Mouse (Mus musculus): Measurements from ENCODE around the gene Zfp768. TPM values are rescaled to one million over a fixed set of nuclear protein-coding genes. Genes with fewer than 3 reads are reported as not detected.
"Not testable (repeated sequence)": the region's sequence is repeated elsewhere in the genome, so short reads cannot be mapped to it uniquely, and the experiment has no call there.

The Zfp768 gene
- polyA plus RNA-seq, 1 experiment from 2014 or later = 25.1 TPM

DNA sequence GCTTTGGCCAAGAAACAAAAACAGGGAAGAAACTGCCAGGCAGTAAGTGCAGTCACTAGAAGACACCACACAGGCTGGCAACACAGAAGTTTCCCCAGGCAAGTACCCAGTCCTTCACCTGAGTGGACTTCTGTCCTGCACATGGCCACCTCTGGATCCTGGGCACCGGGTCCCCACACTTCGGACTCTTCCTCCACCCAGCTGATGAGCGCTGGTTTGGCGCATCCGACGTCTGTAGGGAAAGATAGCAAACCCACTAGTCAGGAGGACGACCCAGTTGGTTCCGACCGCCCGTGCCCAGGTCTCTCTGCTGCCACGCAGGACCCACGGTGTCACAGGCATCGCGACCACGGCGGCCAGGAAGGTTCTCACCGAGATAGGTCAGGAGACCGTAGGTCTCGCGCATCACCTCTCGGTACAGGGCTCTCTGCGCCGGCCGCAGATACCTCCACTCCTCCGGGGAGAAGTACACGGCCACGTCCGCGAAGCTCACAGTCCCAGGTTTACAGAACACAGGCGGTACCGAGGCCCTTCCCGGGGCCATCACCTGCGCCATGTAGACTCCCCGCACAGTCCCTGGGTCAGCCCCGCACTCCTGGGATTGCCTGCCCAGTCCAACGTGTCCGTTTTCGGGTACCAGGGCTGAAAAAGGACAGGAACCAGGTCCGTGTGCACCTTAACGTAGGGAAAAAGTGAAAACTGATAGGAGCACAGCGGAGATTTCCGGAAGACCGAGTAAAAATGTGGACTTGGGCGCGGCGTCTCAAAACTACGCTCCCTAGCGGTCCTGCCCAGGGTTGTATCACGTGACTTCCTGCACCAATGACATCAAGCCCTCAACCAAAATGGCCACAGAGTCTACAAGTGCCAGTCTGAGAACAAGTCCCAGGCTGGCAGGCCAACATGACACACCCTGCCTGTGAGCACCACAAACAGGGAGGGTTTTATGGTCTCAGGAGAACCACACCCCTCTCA, 30.2 kb upstream of the Zfp768 start, which contains the start of gene Zfp747:
TSS of gene Zfp747 (minus strand) at position 780 of the 975 bp plus-strand sequence.
- WGBS = 2% methylated on average over 49 of the region's 49 CpGs
- ATAC-seq (replicated peaks; ENCODE audit: low FRiP score) = peak; percentile 96
- Histone ChIP-seq H3K9ac (peak within 1 kb of the TSS; percentile 80), H3K27ac (peak within 1 kb of the TSS; percentile 78), H3K4me2 (peak within 1 kb of the TSS; percentile 73), H3K36me3 (peaks cover 12% of the 10 kb centered on the region), H3K4me3 (replicated peaks) (peak within 1 kb of the TSS; percentile 70)
- not testable (repeated sequence) for H3K27me3 ChIP-seq; H3K9me3 ChIP-seq (replicated peaks); H3K4me1 ChIP-seq

DNA sequence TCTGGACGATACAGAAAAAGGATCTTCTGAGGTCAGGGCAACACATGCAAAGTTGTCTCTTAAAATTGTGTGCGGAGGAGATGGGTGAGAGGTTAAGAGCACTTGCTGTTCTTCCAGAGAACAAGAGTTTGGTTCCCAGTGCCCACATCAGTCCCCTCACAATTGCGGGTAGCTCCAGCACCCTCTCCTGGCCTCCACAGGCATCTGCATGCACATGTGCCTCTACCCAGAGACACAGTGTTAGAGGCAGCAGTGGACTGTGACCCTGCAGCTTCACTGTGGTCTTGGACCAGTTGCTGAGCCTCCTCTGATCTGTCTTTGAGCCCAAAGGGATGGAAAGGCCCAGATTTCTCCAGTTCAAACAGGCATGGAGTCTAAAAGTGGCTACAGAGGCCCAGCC, 26.5 kb upstream of the Zfp768 start:
- H3K9me3 ChIP-seq (replicated peaks); H3K9ac ChIP-seq; H3K4me1 ChIP-seq; H3K27ac ChIP-seq; H3K4me2 ChIP-seq; H3K27me3 ChIP-seq; H3K4me3 ChIP-seq (replicated peaks); ATAC-seq (replicated peaks; ENCODE audit: low FRiP score): not testable (repeated sequence)
- 90% methylated on average over 3 of the region's 3 CpGs for WGBS
- peaks cover 12% of the 10 kb centered on the region for H3K36me3 ChIP-seq

DNA sequence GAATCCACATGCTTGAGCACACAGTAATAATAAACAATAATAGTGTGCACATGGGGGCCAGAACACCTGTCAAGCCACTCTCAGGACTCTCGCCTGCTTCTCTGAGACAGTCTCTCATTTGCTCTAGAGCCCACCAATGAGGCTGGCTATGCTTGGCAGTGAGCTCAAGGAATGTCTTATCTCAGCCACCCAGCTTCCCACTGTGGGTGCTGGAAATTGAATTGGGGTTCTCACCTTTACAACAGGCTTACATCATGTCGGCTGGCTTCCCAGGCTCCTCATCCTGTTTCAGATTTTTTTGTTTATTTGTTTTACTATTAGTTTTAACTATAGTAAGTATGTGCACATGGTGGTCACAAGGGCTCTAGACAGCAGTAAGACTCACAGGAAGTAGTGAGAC, 25.8 kb upstream of the Zfp768 start:
- H3K9me3 ChIP-seq (replicated peaks) = no peaks in the 10 kb centered on the region
- H3K36me3 ChIP-seq = peaks cover 12% of the 10 kb centered on the region
- no peaks in the 10 kb centered on the region for H3K27me3 ChIP-seq
- H3K4me1 ChIP-seq = 0 out of 2 replicates have a peak, but pooled peaks cover 4% of the 10 kb centered on the region
- 78% methylated on average over 2 of the region's 2 CpGs for WGBS
- no peak for ATAC-seq (replicated peaks; ENCODE audit: low FRiP score)
- no peak overlapping the region for H3K9ac ChIP-seq
- H3K27ac ChIP-seq = no peak overlapping the region
- H3K4me2 ChIP-seq = no peak overlapping the region
- H3K4me3 ChIP-seq (replicated peaks) = no peak overlapping the region

DNA sequence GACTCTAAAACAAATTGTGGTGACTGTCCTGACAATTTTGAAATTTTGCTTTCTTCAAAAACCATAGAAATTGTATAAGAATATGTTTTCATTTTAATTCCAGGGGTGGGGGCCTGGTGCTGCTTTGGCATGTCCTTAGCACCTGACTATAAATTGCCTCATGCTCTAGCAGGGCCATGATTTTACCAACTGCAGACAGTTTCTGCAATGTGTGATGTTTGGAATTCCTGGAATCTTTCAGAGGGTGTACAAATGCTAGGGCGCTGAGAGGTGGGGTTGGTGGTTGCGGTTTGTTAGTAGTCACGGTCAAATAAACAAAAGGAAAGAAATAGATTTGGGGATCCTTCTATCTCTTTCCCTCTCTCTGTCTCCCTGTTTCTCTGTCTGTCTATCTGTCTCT, 20.9 kb upstream of the Zfp768 start:
- WGBS = 82% methylated on average over 3 of the region's 3 CpGs
- no peak for ATAC-seq (replicated peaks; ENCODE audit: low FRiP score)
- H3K9me3 ChIP-seq (replicated peaks) = no peaks in the 10 kb centered on the region
- no peak overlapping the region for H3K4me2 ChIP-seq
- no peaks in the 10 kb centered on the region for H3K36me3 ChIP-seq
- no peak overlapping the region for H3K27ac ChIP-seq
- H3K4me1 ChIP-seq = peaks cover 7% of the 10 kb centered on the region; the same call in 1 of the 2 replicates
- no peak overlapping the region for H3K4me3 ChIP-seq (replicated peaks)
- H3K27me3 ChIP-seq = peaks cover 22% of the 10 kb centered on the region
- H3K9ac ChIP-seq = no peak overlapping the region

DNA sequence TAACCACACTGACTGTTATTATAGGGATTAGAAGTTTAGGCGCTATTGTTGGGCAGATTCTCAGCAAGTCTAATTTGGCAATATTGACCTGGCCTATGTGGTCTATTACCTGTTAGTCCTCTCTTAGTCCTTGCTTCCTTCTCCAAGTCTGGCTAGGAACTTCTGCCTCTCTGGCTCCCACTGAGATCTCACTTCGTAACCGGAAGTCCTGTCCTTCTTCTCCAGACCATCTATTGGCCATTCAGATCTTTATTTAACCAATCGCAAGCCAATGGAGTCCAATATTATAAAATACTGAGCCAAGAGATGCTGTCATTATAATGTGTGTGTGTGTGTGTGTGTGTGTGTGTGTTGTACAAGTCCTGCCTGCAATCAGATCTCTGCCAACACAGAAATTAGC, 18.8 kb upstream of the Zfp768 start:
- H3K27ac ChIP-seq = no peak overlapping the region
- H3K9ac ChIP-seq = no peak overlapping the region
- H3K36me3 ChIP-seq = no peaks in the 10 kb centered on the region
- H3K9me3 ChIP-seq (replicated peaks) = no peaks in the 10 kb centered on the region
- no peak for ATAC-seq (replicated peaks; ENCODE audit: low FRiP score)
- H3K4me1 ChIP-seq = peaks cover 7% of the 10 kb centered on the region; the same call in 1 of the 2 replicates
- peak overlapping the region; percentile 80 for H3K4me2 ChIP-seq
- 62% methylated on average over 4 of the region's 4 CpGs for WGBS
- peak overlapping the region; percentile 43 for H3K4me3 ChIP-seq (replicated peaks)
- H3K27me3 ChIP-seq = peaks cover 39% of the 10 kb centered on the region

DNA sequence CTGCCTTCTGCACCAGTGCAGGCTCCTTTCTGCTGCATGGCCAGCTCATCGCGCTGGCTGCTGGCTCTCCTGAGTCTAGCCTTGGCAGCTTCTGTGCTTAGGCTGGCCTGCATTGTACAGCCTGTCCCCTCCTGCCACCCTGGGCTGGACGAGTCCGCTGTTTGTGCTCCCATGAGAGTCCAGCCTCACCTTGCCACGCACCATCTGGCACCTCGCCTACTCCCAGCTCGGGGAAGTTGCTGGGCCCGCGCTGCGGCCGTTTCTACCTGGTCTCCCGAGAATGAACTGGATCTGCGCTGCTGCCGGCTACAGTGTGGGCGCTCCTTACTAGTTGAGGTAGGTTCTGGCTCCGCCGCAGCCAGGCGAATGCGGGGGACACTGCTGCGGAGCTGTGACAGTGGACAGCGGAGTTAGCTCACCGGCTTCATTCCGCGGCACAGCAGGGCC, 18.1 kb upstream of the Zfp768 start:
- H3K9ac ChIP-seq = peak overlapping the region; percentile 54
- H3K27ac ChIP-seq = no peak overlapping the region
- peak overlapping the region; percentile 80 for H3K4me2 ChIP-seq
- peaks cover 7% of the 10 kb centered on the region; the same call in 1 of the 2 replicates for H3K4me1 ChIP-seq
- no peaks in the 10 kb centered on the region for H3K9me3 ChIP-seq (replicated peaks)
- H3K27me3 ChIP-seq = peaks cover 39% of the 10 kb centered on the region
- WGBS = 2% methylated on average over 24 of the region's 24 CpGs
- no peak; the same call in 1 of the 2 replicates for ATAC-seq (replicated peaks; ENCODE audit: low FRiP score)
- peak overlapping the region; percentile 43 for H3K4me3 ChIP-seq (replicated peaks)
- H3K36me3 ChIP-seq = no peaks in the 10 kb centered on the region

DNA sequence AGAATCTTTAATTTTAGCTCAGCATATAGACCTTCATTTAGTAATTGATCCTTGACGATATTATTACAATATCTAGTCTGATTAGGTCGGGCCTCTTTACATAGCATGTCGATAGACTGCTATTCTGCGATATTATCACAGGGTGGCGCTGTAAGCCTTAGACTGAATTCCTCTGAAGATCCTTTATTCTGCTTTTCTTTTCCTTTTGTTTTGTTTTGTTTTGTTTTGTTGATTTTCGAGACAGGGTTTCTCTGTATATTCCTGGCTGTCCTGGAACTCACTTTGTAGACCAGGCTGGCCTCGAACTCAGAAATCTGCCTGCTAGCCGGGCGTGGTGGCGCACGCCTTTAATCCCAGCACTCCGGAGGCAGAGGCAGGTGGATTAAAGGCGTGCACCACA, 17.0 kb upstream of the Zfp768 start:
- not testable (repeated sequence) for H3K9ac ChIP-seq; H3K9me3 ChIP-seq (replicated peaks); ATAC-seq (replicated peaks; ENCODE audit: low FRiP score); H3K27ac ChIP-seq; H3K4me1 ChIP-seq; H3K36me3 ChIP-seq
- Histone ChIP-seq H3K4me2 (peak overlapping the region; percentile 51), H3K27me3 (peaks cover 43% of the 10 kb centered on the region), H3K4me3 (replicated peaks) (0 out of 2 replicates have a peak overlapping the region, but pooled peaks have one; percentile 23)
- WGBS = 24% methylated on average over 13 of the region's 13 CpGs

DNA sequence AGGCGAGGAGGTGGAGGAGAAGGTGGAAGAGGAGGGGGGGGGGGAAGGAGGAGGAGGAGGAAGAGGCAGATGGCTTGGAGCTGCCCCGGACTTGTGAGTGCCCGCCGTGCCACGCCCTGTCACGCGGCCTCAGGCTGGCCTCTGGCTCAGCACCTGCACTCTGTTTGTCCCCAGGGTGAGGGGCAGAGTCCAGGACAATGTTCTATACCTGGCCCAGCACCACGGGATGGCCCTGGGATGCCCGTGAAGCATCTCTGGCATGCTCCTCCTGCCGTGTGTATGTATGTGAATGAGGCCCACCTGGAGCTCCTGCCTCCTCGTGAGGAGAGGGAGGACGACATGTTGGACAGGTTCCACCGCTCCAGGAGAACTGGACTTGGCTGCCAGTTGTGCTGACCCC, 16.1 kb upstream of the Zfp768 start:
- ATAC-seq (replicated peaks; ENCODE audit: low FRiP score) = no peak
- no peak overlapping the region for H3K27ac ChIP-seq
- no peak overlapping the region for H3K4me3 ChIP-seq (replicated peaks)
- no peak overlapping the region for H3K9ac ChIP-seq
- H3K36me3 ChIP-seq = no peaks in the 10 kb centered on the region
- peaks cover 7% of the 10 kb centered on the region; the same call in 1 of the 2 replicates for H3K4me1 ChIP-seq
- WGBS = 47% methylated on average over 13 of the region's 13 CpGs
- H3K4me2 ChIP-seq = no peak overlapping the region
- no peaks in the 10 kb centered on the region for H3K9me3 ChIP-seq (replicated peaks)
- peaks cover 50% of the 10 kb centered on the region for H3K27me3 ChIP-seq

DNA sequence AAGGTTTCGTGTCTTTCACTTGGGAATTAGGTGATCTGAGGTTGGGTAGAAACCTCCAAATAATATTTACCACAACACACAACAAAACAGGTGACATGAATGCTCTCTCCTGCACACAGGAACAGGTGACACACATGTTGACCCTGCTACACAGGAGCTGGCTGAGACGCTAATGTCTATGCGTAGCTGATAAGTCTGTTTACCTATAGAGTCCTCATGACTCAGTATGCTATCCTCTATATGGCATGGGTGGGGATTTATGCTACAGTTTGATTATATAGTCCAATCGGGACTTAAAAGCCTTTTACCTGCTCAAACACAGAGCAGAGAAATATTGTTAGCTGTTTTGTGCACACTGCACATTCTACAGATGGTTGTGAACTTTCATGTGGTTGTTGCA, 14.9 kb upstream of the Zfp768 start:
- Histone ChIP-seq H3K36me3 (no peaks in the 10 kb centered on the region), H3K4me3 (replicated peaks) (no peak overlapping the region), H3K4me2 (no peak overlapping the region), H3K27ac (no peak overlapping the region), H3K27me3 (peaks cover 50% of the 10 kb centered on the region), H3K9ac (no peak overlapping the region), H3K4me1 (peaks cover 7% of the 10 kb centered on the region; the same call in 1 of the 2 replicates), H3K9me3 (replicated peaks) (no peaks in the 10 kb centered on the region)
- no peak for ATAC-seq (replicated peaks; ENCODE audit: low FRiP score)
- WGBS = 75% methylated on average over 4 of the region's 4 CpGs

DNA sequence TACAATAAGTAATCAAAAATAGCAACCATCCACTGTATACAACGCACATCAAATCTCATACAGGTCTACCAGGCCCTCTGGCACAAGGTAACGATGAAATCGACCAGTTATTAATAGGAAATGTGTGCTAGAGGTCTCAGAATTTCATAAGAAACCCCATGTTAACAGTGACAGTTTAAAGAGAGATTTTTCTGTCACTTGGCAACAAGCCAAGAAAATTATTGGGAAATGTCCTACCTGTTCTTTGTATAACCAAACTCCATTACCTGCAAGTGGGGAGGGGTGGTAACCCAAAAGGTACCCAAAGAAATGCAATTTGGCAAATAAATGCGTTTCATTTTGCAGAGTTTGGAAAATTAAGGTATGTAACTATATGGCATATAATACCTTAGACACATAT, 13.1 kb upstream of the Zfp768 start:
- Histone ChIP-seq H3K4me2 (no peak overlapping the region), H3K4me3 (replicated peaks) (no peak overlapping the region), H3K4me1 (peaks cover 3% of the 10 kb centered on the region; the same call in 1 of the 2 replicates), H3K9me3 (replicated peaks) (no peaks in the 10 kb centered on the region), H3K27me3 (peaks cover 39% of the 10 kb centered on the region), H3K36me3 (no peaks in the 10 kb centered on the region), H3K9ac (no peak overlapping the region), H3K27ac (no peak overlapping the region)
- no peak for ATAC-seq (replicated peaks; ENCODE audit: low FRiP score)
- WGBS = 77% methylated on average over 4 of the region's 4 CpGs

DNA sequence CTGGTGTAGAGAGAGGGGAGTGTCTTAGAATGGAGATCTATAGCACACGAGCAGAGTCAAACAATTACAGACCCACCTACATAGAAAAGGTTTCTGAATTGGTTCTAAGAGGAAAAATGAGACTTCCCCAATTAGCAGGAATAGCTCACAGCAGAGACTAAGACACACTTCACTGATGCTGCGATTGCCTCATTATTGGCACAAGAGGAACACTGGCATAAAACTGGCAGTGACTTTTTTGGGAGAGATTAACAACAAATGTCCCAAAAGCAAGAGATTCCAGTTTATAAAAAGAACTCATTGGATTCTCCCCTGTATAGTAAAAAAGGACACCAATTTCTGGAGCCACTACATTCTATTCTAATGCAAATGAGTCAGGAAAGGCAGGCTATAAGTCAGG, 12.5 kb upstream of the Zfp768 start:
- no peaks in the 10 kb centered on the region for H3K4me1 ChIP-seq
- H3K36me3 ChIP-seq = no peaks in the 10 kb centered on the region
- ATAC-seq (replicated peaks; ENCODE audit: low FRiP score) = no peak
- H3K9ac ChIP-seq = no peak overlapping the region
- no peak overlapping the region for H3K4me2 ChIP-seq
- H3K9me3 ChIP-seq (replicated peaks) = no peaks in the 10 kb centered on the region
- WGBS = 64% methylated on average over 2 of the region's 2 CpGs
- no peak overlapping the region for H3K4me3 ChIP-seq (replicated peaks)
- peaks cover 36% of the 10 kb centered on the region for H3K27me3 ChIP-seq
- H3K27ac ChIP-seq = no peak overlapping the region

DNA sequence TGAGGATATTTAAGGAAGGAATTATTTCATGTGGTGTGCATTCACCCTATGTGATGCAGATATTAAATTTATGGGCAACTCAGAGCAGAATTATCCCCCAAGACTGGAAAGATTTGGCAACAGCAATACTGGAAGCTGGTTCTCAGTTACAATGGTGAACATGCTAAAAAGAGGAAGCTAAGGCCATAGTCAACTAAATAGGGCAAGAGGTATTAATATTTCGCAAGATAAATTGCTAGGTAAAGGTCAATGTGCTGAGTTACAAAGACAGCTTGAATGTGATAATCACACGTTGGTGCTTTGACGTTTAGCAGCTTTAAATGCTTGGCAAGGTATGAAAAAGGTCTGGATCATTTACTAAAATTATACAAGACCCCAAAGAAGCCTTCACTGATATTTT, 10.4 kb upstream of the Zfp768 start:
- Histone ChIP-seq H3K4me3 (replicated peaks) (no peak overlapping the region), H3K4me1 (no peaks in the 10 kb centered on the region), H3K36me3 (no peaks in the 10 kb centered on the region), H3K27ac (no peak overlapping the region), H3K9me3 (replicated peaks) (no peaks in the 10 kb centered on the region), H3K27me3 (peaks cover 25% of the 10 kb centered on the region), H3K4me2 (no peak overlapping the region), H3K9ac (no peak overlapping the region)
- no peak for ATAC-seq (replicated peaks; ENCODE audit: low FRiP score)
- 61% methylated on average over 3 of the region's 3 CpGs for WGBS
